Comparison of ENCODE assay signal across 22 mouse cellular contexts in the genomic region with DNA sequence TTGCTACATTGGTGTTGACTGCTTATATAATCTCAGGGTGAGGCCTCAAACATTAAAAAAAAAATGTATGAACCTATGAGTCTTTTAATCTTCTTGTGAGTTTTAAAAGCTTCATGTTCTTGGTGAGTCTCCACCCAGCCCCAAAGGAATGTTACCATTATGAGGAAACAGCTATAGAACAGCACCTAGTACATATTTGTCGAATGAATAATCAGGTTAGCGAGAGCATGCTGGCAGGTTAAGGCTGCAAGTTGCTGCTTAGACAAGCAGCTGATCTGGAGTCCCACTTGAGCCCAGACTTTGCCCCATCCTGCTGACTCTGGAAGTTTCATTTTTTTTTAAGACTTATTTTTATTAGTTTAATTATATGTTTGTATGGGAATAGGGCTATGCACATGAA. TPM values are rescaled to one million over a fixed set of nuclear protein-coding genes. Genes with fewer than 3 reads are reported as not detected.
A peak's percentile ranks its signal among the peaks of the same experiment; 100 is the strongest.
DNase-seq lines count a peak whose midpoint lies in the region; ATAC-seq and TF ChIP-seq lines count a peak whose summit lies in the region.
"Had no signal": no experiment of that assay in that cellular context is flagged by ENCODE, and none has a peak within 500 bp of the region (broad histone marks: within the 10 kb centered on the region; RNA-seq: fewer than 3 reads in every experiment).

No protein-coding gene starts in this region.

- H3K4me3 ChIP-seq in lung, postnatal 0 days (ENCODE audit: low read depth, low read length), result no peak overlapping the region
- no peak overlapping the region for H3K4me3 ChIP-seq in stomach, postnatal 0 days (ENCODE audit: low read depth, low read length)
- H3K4me3 ChIP-seq: embryonic facial prominence, embryonic 13.5 days; embryonic facial prominence, embryonic 15.5 days; erythroblast, embryonic 14.5 days; forebrain, embryonic 13.5 days; forebrain, embryonic 15.5 days had no signal

- H3K36me3 ChIP-seq in lung, postnatal 0 days (ENCODE audit: insufficient read depth, low read length), result no peaks in the 10 kb centered on the region
- no peaks in the 10 kb centered on the region for H3K36me3 ChIP-seq in stomach, postnatal 0 days (ENCODE audit: control insufficient read depth, insufficient read depth, low read length)
- H3K36me3 ChIP-seq: embryonic facial prominence, embryonic 13.5 days; embryonic facial prominence, embryonic 15.5 days; forebrain, embryonic 15.5 days had no signal

- no peak for TF ChIP-seq CTCF in lung, postnatal 0 days (IDR thresholded peaks at IDR 0.05)
- no peak for TF ChIP-seq CTCF in stomach, postnatal 0 days (IDR thresholded peaks at IDR 0.05; ENCODE audit: low read depth)

- peak; percentile 71 for TF ChIP-seq EP300 in lung, postnatal 0 days (IDR thresholded peaks at IDR 0.05)
- TF ChIP-seq EP300 in stomach, postnatal 0 days (optimal IDR thresholded peaks at IDR 0.05), result no peak

- peak; percentile 81 for ATAC-seq in lung, postnatal 0 days
- ATAC-seq in stomach, postnatal 0 days (ENCODE audit: low FRiP score, low TSS enrichment), result peak; percentile 70
- ATAC-seq: activated CD4-positive, CD25-positive, alpha-beta regulatory T cell, adult 4 months; forebrain, embryonic 13.5 days; forebrain, embryonic 15.5 days; forebrain, postnatal 0 days had no signal

- peak; percentile 1 for DNase-seq in adrenal gland, postnatal 14 days
- DNase-seq in adrenal gland, postnatal 4 days (ENCODE audit: low spot score in 2 of 2), result no peak
- peak; percentile 81 for DNase-seq in lung, postnatal 0 days (ENCODE audit: low spot score)
- no peak for DNase-seq in lung, postnatal 10 days
- DNase-seq in stomach, postnatal 0 days (ENCODE audit: low spot score), result no peak
- DNase-seq in c-Kit-positive CD71-positive TER-119-positive erythroid progenitor cells, embryonic 14.5 days (ENCODE audit: low spot score), result no peak
- DNase-seq: adrenal gland, adult 8-10 months; adrenal gland, postnatal 25 days; cerebellum, adult 11 months; cerebellum, adult 18-20 months; cerebellum, adult 8-10 months; cerebellum, adult 9-11 months; cerebellum, postnatal 14 days; cerebellum, postnatal 36 days; embryo, embryonic 11 days; forebrain, postnatal 0 days had no signal

- no peaks in the 10 kb centered on the region for H3K27me3 ChIP-seq in lung, postnatal 0 days (replicated peaks; ENCODE audit: insufficient read depth, low read length)
- no peaks in the 10 kb centered on the region for H3K27me3 ChIP-seq in stomach, postnatal 0 days (ENCODE audit: control insufficient read depth, insufficient read depth, low read length)
- H3K27me3 ChIP-seq: embryonic facial prominence, embryonic 13.5 days; embryonic facial prominence, embryonic 15.5 days; forebrain, embryonic 13.5 days; forebrain, embryonic 15.5 days had no signal

- peaks cover 5% of the 10 kb centered on the region; the same call in 1 of the 2 replicates for H3K4me1 ChIP-seq in lung, postnatal 0 days (ENCODE audit: insufficient read depth, low read depth, low read length)
- peaks cover 2% of the 10 kb centered on the region; the same call in 1 of the 2 replicates for H3K4me1 ChIP-seq in stomach, postnatal 0 days (replicated peaks; ENCODE audit: control insufficient read depth, insufficient read depth)

- H3K4me2 ChIP-seq in lung, postnatal 0 days (replicated peaks; ENCODE audit: low read depth, low read length), result no peak overlapping the region
- H3K4me2 ChIP-seq in stomach, postnatal 0 days (replicated peaks; ENCODE audit: low read depth), result no peak overlapping the region
- H3K4me2 ChIP-seq: embryonic facial prominence, embryonic 13.5 days; embryonic facial prominence, embryonic 15.5 days; forebrain, embryonic 13.5 days; forebrain, embryonic 15.5 days had no signal

- 0 out of 2 replicates have a peak overlapping the region, but pooled peaks have one; percentile 0 for H3K27ac ChIP-seq in lung, postnatal 0 days (ENCODE audit: low read length)
- no peak overlapping the region for H3K27ac ChIP-seq in stomach, postnatal 0 days (replicated peaks)
- H3K27ac ChIP-seq: embryonic facial prominence, embryonic 13.5 days; embryonic facial prominence, embryonic 15.5 days; forebrain, embryonic 13.5 days; forebrain, embryonic 15.5 days had no signal

- H3K9ac ChIP-seq in lung, postnatal 0 days (replicated peaks; ENCODE audit: low read depth), result no peak overlapping the region
- H3K9ac ChIP-seq in stomach, postnatal 0 days (ENCODE audit: low read length), result no peak overlapping the region
- H3K9ac ChIP-seq: embryonic facial prominence, embryonic 13.5 days; embryonic facial prominence, embryonic 15.5 days; forebrain, embryonic 13.5 days; forebrain, embryonic 15.5 days; forebrain, postnatal 0 days had no signal

- no peaks in the 10 kb centered on the region for H3K9me3 ChIP-seq in lung, postnatal 0 days (ENCODE audit: low read length)
- H3K9me3 ChIP-seq in stomach, postnatal 0 days (ENCODE audit: control insufficient read depth, low read length), result no peaks in the 10 kb centered on the region
- H3K9me3 ChIP-seq: embryonic facial prominence, embryonic 13.5 days; embryonic facial prominence, embryonic 15.5 days; forebrain, embryonic 13.5 days; forebrain, embryonic 15.5 days had no signal

- 58% methylated on average over 2 of the region's 2 CpGs for WGBS in lung, postnatal 0 days
- WGBS in stomach, postnatal 0 days, result 58% methylated on average over 2 of the region's 2 CpGs

RNA-seq across cellular contexts. Expression of gene Inpp5a, which starts 6.1 kb away (rescaled TPM):
- 60.1 and 60.3 TPM in 2 replicates for total RNA-seq in adrenal gland, postnatal 14 days (2021)
- 100 to 1,000 TPM; 103 to 105 TPM for total RNA-seq in adrenal gland, postnatal 4 days (2021)
- 41.3 and 44.8 TPM in 2 replicates for polyA plus RNA-seq in lung, postnatal 0 days (2015; fragmentation: Nextera tagmentation; extraction: Ambion mirVana)
- 25.4 and 27.6 TPM in 2 replicates for polyA plus RNA-seq in stomach, postnatal 0 days (2015; fragmentation: Nextera tagmentation; extraction: Ambion mirVana)

Comparison
In these comparisons a context has a peak if more than half of its experiments do, and no peak if none do; other contexts are left out.
1. DNase-seq: peak in adrenal gland, postnatal 14 days (single experiment) and lung, postnatal 0 days (single experiment); none in adrenal gland, postnatal 4 days (0 of 2), lung, postnatal 10 days (single experiment), stomach, postnatal 0 days (single experiment) and c-Kit-positive CD71-positive TER-119-positive erythroid progenitor cells, embryonic 14.5 days (single experiment).